Mouse (Mus musculus) spleen, adult 2 months (tissue): ENCODE measurements around the gene Slc37a1.

Experiments used
- CTCF ChIP-seq: fragments of 200-500 bp; IDR thresholded peaks from 2 replicates; pipeline ENCODE4 v1.5.1; 2011; ENCODE audit warnings: mild to moderate bottlenecking, inconsistent platforms; ENCODE audit not compliant: insufficient read depth, insufficient read length, insufficient replicate concordance; ENCODE audit errors: extremely low read depth
- POLR2A ChIP-seq: fragments of 200-500 bp; IDR thresholded peaks from 2 replicates; pipeline ENCODE4 v1.6.1; 2011; ENCODE audit warnings: low read depth, low read length, inconsistent platforms

DNA sequence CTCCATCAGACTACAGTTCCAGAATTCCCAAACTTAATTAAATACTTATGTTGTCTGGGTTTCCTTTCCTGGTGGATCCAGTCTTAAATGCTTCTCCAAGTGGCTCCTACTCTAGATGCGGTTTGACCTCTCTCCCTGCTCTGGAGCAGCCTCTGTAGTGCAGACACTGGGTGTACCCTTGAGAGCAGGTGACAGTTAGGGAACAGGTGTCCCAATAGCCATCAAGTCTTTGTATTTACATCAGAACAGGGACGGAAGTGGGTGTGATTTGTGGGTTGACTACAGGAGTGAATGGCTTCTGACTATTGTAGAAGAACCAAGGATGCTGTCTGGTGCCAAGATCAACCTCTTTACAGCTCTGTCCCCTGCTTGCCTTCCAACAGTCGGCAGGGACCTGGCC is 21.2 kb downstream of the Slc37a1 start:
- no peak for TF ChIP-seq CTCF
- no peak for TF ChIP-seq POLR2A
